Mouse (Mus musculus): ENCODE results near the gene Ahcyl2.
"Not testable (repeated sequence)": the region's sequence is repeated elsewhere in the genome, so short reads cannot be mapped to it uniquely, and the experiment has no call there.

Gene Ahcyl2

DNA sequence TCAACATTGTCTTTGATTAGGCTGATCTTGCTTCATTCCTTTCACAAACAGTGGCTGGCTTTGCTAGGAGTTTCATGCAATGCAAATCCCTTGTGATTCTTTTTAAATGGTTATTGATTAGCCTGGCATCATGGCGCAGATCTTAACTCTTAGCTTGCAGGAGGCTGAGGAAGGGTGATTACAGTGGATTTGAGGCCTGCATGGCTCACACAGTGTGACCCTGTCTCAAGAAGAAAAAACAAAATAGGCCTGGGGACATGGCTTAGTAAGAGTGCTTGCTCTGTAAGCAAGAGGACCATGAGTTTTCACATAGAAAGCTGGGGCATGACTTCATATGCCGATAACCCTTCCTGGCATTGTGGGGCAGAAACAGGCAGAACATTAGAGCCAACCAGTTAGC is 47.8 kb downstream of the Ahcyl2 start:
- no peak for DNase-seq (ENCODE audit: low spot score)

DNA sequence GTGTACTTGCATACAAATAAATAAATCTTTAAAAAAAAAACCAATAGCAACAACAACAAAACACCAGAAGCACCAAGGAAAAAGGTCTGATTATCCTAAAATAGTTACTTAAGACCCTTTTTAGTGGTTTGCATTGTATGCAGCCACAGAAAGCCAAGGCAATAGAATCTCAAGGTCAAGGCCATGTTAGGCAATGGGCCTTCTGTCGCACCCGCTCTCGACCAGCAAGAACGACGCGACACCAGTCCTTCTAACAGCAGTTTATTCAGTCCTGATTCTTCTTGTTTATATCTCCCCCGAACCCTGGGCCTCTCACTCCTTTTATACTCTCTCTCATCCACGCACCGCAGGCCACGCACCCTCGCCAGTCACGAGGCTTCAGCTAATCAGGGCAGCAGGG is 48.6 kb downstream of the Ahcyl2 start:
- DNase-seq (ENCODE audit: low spot score), result not testable (repeated sequence)

DNA sequence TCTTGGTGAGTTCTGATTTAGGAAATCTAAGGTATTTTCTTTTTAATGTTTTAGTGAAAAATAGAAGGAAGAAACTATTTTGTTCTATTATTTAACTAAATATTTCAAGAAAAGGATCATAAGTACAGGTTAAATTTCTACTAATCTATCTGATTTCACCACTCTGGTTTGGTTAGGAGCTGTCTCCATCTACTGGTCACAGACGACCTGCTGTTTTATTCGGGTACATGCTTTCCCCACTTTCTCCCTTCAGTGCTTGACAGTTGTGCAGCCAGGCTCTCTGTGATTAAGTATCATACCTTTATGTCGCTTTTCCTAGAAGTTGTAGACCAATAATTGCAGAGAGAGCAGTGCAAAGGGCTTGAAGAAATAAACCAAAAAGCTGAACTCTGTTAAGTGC is 51.5 kb downstream of the Ahcyl2 start:
- DNase-seq (ENCODE audit: low spot score), result peak; percentile 50

DNA sequence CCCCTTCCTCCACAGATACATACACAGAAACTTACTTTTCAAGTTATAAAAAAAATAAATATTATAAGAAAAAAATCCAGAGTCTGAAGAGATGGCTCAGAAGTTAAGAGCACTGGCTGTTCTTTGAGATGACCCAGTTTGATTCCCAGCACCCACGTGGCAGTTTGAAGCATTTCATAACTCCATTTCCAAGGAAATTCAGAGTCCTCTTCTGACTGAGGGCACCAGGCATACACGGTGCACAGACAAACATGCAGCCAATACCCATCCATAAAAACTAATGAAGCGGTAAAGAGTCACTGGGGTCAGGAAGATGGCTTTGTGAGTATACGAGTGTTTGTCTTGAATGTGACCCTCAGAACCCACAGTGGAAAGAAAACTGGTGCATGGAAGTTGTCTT is 52.5 kb downstream of the Ahcyl2 start:
- DNase-seq (ENCODE audit: low spot score), result no peak

DNA sequence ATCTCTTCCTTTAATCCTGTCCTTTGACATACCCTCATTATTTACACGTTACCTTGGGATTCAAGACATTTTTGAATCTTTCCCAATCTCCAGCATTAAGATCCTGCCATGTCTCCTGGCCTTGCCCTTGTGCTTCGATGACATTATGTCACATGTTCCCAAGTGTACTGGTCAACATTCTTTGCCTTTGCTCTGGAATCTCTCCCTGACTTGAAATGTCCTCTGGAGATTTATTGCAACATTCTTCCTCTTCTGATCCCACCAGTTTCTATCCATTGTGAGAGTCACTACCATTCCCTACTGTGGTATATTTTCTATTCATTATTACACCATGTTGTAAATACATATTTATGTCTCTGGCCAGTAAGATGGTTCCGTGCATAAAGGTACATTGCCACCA is 53.1 kb downstream of the Ahcyl2 start:
- DNase-seq (ENCODE audit: low spot score), result no peak

DNA sequence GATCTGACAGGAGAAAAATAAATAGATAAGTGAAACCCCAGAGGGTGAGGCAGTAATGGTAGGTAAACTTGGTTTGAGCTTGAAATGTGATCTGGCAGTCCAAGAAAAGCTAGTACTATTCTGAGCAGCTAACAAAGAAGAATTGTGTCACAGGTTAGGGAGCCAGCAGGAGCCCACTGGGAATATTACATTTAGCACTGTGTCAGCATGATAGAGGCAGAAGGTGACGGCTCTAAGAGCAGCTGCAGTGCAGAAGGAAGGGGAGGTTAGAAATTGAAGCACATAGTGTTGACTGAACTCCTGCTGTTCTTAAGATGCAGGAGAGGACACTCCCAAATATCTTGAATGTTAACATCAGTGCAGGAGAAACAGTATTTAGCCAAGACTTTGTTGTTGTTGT is 54.0 kb downstream of the Ahcyl2 start:
- DNase-seq (ENCODE audit: low spot score), result no peak

DNA sequence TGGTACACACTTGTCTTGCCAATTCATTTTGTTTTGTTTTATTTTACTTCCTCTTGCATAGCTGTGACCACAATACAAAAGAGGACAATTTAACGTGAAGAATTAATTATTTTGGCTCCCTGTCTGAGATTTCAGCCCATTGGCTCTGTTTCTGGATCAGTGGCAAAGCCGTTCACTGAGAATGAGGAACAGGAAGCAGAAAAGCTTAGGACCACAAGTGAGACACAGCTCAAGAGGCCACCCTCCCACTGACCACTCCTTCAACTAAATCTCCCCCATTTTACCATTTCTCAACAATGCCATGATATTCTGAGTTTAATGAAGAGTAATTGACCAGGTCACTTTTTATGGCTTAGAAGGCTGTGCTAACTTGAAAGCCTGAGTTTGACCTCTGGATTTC is 57.5 kb downstream of the Ahcyl2 start:
- DNase-seq (ENCODE audit: low spot score), result no peak

DNA sequence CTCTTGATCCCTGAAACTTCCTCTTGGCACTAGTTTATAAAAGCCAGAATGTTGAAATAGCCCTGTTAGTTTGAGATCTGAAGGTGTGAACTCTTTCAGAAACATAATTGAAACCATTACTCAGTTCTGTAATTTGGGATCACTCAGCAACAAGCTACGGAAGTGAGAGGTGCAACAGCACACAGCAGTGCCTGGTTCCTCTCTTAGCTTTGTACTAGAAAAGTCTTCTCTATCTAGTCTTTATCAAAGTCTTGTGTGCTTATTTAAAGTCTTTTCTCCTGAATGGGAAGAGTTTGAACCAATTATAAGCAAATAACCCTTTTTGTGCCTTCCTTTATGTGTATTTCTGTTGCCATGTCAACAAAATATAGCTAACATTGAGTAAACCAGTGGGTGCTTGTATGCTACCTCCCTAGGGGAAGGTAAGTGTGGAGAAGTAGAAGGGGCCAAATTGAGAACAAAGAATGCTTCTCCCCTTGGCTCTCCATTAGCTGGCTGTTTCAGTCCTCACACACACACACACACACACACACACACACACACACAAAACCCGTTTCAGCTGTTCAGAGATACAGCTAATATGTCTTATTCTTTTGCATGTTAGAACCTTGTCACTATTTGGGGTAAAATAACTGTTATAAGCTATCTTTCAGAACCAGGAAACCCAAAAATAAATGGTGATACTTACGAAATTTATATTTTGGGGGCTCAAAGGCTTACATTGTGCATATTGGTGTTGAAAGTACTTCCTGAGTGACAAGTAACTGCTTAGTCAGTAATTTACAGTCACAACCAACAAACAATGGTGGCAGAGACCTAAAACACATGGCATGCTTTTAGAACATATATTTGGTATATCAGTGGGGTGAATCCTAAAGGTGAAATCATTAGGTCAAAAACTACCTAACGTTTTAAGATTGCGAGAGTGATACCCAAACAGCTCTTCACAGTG is 59.8 kb downstream of the Ahcyl2 start:
- DNase-seq (ENCODE audit: low spot score), result no peak

DNA sequence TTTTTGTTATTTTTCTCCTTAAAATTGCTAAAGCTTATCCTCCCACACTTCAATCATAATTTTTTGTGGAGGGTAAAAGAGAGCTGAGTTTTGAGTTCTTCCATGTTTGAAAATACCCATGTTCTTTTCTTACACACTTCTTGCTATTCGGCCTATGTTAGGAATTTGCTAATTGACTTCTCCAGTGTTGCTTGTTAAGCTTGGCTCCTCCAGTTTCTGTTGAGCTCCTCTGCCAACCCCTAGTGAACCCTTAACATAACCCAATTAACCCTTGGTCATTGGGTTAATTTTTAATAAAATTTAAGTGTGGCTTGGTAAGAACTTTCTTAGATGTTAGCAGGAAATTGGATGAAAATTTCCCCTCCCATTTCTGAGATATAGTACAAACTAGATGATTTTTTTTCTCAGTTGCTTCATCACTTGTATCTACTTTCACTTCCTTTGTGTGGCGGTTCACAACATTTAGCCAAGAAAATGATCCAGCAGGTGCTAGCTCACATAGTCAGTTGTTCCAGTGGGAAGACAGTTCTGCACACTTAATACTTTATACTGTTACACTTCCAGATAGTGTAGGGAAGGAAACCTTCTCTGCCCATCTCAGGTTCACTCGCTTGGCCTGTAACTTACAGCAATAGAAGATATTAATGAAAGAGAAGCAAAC is 60.9 kb downstream of the Ahcyl2 start:
- no peak for DNase-seq (ENCODE audit: low spot score)

DNA sequence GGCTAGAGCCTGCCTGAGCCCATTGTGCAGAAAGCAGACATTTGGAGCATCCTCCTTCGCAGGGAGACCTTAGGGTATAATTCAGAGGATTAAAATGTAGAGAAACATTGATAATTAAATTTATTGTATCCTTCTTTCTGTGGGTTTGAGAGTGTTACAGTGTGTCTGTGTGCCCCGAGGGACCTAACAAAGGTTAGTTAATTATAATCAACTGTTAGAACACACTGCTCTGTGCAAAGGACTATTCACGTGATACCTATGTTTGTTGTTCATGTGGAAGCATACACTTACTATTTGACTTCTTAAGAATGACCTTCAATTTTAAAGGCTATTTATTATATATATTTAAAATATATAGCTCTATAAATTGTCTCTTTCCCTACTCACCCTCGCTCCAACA is 64.5 kb downstream of the Ahcyl2 start:
- no peak for DNase-seq (ENCODE audit: low spot score)

DNA sequence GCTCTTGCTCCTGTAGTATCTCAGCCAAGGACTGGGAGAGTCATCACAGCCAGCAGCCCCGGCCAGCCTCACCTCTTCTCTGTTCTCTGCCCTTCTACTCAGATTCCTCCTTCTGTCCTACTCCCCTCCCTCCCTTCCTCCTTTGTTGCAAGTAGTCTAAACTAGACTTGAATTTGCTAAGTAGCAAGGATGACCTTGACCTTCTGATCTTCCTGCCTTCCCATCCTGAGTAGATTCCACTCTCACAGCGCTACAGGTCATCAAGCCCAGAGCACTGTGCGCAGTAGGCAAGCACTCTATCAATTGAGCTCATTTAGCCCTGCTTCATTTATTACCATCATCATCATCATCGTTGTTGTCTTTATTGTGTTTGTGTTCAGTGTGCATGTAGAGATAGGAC is 65.3 kb downstream of the Ahcyl2 start:
- DNase-seq (ENCODE audit: low spot score), result no peak

DNA sequence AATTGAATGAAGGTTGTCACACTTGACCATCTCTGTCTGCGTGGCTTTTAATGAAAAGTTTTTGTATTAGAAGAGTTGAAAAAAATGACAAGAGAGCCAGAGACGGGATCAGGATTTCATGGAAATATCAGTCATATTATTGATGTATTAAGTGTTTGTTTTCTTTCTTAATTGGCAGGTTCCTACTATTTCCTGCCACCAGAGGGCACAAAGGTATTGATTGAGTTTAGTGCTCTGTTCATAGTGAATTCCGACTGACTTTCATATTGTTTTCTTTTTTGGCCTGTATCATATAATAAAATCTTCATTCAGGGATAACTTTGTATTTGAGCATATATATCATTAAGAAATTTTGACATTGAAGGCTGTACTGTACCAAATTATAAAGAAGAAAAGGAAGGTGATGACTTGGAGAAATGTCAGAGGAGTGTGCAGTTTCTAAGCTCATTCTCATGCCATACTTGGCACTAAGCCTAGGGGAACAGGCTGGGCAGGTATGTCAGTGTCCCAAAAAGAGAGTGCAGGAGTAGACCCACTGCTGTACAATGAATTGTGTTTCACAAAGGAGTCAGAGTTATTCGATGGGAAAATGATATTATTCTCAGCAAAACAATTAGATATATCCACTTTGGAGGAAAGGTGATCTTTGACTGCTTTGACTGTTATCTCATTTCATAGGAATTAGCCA is 65.9 kb downstream of the Ahcyl2 start:
- DNase-seq (ENCODE audit: low spot score), result peak; percentile 39

DNA sequence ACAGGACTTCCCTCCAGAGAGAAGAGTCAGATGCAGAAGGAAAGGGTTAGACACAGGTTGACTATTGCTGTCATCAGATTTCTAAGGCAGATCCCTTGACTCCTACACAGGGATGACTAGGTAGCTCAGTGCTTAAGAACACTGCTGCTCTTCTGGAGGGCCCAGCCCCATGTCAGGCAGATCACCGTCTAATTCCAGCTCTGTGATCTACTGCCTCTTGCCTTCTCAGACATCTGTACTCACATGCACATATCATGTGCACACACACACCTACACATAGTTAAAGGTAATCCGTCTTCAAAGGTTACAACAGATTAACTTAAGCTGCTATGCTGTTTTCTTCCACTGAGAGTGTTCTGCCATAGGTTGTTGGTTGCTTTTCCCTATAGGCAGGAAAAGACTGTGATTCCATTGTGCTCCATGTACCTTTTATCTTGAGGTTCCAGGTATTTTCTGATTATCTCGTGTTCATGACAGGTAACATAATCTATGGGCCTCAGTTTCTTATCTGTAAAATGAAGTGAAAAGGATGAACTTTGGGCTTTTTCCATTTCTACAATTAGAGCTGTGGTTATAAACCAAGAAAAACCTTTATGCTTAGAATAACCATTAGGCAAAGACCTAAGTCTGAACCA is 67.8 kb downstream of the Ahcyl2 start:
- no peak for DNase-seq (ENCODE audit: low spot score)

DNA sequence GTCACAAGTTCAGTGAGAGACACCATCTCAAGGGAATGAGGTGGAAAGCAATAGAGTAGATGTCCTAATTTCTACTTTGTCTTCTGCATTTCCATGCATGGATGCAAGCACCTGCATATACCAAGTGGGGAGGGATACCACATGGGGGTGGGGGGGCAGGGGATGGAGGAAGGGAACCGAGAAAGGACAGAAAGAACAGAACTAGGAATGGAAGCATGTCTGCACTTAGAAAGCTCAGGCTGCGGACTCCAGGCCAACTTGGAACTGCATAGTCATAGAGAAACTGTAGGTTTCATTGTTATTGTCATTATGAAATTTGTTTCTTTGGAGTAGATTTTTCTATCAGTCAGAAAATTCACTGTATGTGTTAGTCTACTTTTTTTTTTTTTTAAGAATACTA is 69.8 kb downstream of the Ahcyl2 start:
- DNase-seq (ENCODE audit: low spot score), result no peak

DNA sequence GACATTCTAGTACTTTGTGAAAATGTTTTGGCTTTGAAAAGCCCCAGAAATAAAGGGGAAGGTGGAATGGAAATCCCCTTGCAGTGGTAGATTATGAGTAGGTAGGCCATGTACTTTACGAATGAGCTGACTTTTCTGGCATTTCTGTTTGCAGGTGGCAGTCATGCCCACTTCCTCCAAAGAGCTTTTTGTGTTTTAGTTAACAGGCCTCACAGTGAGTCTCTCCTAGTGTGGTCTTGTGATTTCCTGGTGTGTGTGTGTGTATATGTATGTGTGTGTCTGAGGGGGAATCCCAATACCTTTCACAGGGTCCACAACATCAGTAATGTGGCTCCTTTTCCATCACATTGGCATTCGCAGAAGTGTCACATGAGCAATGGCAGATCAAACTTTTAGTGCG is 70.7 kb downstream of the Ahcyl2 start:
- DNase-seq (ENCODE audit: low spot score), result no peak

DNA sequence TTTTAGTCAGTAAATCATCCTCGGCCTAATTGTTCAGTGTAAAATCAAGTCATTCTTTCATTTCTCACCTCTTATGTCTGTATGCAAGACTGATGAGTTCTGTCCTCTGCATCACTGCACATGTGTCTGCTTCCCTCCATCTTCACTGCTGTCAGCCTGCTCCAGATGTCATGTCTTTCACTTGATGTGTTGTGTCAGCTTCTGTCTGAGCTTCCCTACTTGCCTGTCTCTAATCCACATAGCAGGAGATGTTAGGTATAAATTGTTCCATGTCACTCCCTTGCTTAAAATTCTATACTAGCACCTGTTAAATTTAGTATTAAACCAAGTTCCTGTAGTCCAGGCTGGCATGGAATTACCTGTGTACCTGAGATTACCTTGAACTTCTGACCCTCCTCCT is 72.2 kb downstream of the Ahcyl2 start:
- no peak for DNase-seq (ENCODE audit: low spot score)

DNA sequence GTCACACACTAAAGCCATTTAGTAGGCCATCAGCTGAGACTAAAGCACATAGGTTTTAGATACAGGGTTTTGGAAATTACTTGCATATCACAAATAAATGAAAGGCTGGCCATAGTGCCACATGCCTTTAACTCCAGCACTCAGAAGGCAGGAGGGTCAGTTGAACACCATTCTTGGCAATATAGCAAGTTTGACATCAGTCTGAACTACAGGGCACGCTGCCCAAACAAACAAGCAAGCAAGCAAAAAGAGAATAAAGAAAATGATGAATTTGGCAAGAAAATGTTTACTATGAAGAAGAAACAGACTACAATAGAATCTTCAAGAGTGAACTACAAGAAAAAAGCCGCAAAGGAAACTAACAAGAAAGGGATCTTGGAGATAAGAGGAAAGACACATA is 73.7 kb downstream of the Ahcyl2 start:
- DNase-seq (ENCODE audit: low spot score), result no peak

DNA sequence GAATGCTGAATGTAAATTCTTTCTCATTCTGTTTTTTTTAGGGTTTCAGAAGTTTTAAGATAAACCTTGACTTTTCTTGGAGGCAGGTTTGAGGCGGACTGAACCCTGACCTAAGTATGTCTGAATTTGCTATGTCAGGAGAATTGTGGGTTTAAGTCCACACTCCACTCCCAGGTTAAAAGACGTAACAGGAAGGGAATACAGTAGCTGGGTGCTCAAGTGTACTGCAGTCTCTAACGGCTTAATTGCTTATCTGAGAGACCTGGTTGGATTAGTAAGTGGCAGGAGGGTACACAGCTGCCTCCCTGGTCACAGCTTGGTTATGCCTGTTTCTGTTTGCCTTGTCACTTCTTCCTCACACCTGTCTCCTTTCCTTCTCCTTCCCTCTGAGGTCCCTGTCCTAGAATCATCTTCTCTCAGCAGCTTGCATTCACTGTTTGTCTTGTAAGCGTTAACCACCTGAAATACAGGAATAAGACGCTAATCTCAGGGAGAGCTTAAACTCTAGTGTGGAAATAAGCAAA is 79.9 kb downstream of the Ahcyl2 start:
- DNase-seq (ENCODE audit: low spot score), result no peak

DNA sequence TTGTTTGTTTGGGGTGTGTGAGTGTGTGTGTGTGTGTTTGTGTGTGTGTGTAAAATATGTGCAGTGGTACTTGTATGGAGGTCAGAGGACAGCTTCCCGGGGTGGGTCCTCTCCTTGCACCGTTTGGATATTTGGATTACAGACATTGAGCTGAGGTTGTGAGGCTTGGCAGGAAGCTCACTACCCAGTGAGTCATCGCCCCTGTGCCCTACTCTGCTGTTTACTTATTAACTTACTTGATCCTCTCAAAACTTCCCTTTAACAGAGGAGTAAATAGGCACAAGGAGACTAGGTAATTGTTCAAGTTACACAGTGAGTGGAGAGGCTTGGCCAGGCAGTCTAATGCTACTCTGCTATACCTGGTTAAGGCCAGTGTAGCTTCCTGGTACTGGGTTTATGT is 81.0 kb downstream of the Ahcyl2 start:
- no peak for DNase-seq (ENCODE audit: low spot score)

DNA sequence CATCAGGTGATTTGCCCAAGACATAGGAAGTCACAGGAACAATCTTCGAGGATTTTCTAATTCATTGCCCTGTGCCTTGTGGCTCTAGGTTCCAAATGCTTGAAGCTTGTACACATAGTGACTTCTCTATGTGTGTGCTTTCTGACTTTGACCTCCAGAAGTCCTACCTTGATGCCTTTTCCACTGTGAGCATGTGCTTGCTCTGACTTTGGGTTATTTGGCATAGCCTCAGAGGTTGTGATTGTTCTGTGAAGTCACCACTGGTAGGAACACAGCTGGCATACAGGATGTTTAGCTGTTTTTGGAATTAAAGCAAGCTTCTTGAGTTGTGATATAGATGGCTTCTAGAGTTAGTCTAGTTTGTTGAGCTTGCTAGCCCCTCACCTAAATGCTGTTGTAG is 82.3 kb downstream of the Ahcyl2 start:
- DNase-seq (ENCODE audit: low spot score), result no peak

DNA sequence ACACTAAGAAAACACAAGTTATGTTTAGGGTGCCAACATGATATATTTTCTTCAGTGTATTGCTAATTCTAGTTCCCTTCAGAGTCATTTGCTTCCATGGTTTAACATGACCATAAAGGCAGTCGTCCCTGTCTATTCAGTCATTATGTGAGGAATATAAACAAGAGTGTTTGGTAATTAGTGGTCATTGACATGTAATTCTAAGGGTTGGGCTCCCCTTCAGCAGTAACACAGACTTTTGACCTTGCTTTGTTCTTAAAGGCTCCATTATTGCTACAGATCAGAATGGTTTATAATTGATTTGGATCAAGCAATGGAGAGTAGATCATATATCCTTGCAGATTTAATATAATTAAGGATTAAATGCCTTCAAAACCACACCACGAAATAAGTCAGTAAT is 82.9 kb downstream of the Ahcyl2 start:
- no peak for DNase-seq (ENCODE audit: low spot score)

DNA sequence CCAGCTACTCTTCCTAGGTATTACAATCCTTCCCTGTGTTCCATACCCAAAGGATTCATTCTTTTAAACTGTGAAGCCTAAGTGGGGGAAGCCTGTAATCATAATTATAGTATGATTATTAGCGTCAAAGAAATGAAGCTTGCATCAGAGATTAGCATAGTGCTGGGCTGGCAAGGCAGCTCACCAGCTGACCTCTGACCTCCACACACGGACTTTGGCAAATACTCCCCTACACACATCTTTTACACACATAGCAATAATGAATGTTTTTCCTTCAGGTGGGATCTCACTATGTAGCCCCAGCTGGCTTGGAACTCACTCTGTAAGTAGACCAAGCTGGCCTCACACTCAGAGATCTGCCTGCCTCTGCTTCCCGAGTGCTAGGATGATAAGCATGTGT is 84.1 kb downstream of the Ahcyl2 start:
- DNase-seq (ENCODE audit: low spot score), result no peak
